Mouse (Mus musculus) cerebellum, adult 9-10 months (tissue): ENCODE data around the gene Poldip3.

ENCODE experiments used
- DNase-seq: peaks from one replicate; pipeline ENCODE4 v3.0.0; 2022

Gene Poldip3

DNA sequence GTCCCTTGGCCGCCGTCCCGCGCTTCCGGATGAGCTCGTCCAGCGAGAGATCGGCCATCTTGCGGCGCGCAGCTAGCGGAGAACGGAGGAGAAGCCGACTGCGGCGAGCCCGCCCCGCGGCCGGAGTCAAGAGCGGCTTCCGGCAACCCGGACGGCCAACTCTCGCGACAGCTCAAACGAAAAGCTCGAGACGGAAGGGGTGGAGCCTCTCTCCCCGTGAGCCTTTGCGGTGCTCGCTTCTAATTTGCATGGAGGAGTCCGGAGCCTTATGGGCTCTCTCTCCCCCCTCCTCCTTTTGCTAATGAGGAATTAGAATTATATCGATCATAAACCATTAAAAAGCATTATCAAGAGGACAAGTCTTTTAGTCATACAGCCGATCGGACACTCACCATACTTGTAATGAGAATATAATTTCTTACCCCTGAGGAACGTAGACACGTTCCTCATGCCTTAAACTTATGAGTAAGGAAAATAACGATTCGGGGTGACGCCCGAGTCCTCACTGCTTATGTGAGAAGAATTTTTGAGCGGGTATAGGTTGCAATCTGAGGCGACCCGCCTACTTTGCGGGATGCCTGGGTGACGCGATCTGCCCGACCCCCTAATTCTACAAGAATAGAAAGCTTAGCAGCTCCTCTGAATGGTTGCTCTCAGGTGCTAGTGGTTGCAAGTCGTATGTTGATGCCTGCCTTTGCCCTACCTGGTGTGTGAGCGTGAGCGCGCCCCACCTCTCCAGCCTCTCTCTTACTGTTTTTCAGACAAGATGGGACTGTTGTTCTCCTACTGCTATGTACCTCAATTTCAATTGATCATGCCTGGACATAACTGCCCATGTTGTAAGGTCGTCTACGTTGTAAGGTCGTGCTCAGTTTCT, at the start of gene Poldip3:
TSS of gene Poldip3 (minus strand) at position 189 of the 877 bp plus-strand sequence.
- peak; percentile 99 for DNase-seq

DNA sequence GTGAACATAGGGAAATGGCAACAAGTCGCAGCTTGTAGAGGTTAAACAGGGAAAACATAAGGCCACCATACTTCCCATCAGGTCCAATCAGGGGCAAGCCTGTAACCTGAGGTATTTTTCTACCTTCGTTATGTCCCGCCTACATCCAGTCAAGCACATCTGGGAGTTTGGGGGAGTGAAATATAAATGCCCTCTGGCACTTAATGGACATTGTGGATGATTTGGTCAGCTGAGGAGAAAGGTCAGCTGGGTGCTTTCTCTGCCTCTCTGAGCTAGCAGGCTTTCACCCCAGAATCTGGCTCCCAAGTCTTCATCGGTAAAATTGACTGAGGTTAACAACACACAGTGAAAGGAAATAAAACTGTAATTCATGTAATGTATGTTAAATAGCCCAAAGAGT, 44.2 kb upstream of the Poldip3 start:
- DNase-seq = no peak

DNA sequence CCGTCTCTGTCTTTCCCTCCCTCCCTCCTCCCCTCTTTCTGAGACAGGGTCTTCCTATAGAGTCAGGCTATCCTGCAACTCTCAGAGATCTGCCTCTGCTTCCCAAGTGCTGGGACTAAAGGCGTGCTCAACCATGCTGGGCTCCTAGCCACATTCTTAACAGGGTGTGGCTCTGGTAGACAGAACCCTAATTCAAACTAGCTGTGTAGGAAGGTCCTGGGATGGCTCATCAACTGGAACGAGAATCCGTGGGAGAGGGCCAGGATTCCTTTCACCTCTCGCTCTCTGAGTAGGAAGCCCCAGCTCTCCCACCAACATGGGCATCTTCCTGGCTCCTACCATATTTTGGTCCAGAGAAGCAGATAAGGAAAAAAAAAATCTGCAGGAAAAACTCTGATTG, 33.2 kb upstream of the Poldip3 start:
- DNase-seq = no peak

DNA sequence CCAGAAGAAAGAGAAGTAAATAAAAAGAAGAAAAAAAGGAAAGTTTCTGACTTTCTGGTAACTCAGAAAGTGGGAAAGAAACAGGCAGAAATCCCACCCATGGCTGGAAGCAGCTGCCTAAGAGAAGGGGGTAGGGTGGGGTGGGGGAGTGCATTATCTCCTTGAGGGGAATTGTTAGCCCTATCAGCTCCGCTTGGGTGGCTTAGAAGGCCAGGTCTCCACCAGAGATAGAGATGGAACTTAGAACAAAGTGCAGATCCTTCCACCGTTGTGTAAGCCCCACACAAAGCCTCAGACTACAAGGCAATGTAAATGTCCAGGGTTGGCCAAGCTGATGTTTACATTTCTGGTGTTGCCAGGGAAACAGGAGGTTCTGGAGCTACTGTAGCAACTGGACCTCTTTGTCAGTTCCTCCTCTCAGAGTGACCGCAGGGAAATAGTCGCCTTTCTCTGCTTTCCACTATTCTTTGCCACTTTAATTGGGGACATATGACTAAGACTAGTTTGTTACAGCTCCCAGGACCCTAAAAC, 32.7 kb upstream of the Poldip3 start:
- DNase-seq = no peak

DNA sequence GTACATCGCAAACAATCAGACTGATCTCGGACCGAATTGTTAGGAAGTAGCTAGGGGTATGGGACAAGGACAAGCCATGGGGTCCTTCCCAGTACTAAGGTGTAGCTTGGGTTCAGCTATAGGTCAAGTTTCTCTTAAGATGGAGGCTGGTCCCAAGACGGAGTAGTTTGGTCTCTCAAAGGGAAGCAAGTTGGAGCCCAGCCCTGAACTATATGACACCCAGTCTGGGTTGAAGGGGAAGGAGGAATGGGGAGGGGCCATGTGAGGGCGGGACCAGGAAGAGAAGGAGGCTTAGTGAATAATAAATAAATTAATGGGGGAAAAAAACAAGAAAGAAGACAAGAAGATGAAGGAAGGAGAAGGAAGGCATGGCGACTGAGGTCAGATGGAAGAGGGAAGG, 30.8 kb upstream of the Poldip3 start:
- no peak for DNase-seq

DNA sequence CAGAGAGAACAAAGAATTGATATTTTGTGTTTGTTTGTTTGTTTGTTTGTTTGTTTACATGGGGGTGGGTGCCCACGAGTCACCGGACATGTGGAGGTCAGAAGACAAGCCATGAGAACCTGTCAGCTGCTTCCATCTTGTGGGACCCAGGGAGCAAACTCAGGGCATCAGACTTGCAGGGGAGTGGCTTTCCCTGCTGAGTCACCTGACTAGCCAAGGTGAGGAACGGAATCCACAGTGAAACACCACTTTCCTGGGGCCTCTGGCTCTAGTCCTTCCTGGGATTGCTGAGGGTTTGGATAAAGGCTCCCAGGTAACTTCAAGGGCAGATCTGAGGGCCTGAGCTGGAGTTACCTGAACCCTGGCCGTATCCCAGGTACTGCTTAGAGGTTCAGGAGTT, 27.5 kb upstream of the Poldip3 start:
- no peak for DNase-seq

DNA sequence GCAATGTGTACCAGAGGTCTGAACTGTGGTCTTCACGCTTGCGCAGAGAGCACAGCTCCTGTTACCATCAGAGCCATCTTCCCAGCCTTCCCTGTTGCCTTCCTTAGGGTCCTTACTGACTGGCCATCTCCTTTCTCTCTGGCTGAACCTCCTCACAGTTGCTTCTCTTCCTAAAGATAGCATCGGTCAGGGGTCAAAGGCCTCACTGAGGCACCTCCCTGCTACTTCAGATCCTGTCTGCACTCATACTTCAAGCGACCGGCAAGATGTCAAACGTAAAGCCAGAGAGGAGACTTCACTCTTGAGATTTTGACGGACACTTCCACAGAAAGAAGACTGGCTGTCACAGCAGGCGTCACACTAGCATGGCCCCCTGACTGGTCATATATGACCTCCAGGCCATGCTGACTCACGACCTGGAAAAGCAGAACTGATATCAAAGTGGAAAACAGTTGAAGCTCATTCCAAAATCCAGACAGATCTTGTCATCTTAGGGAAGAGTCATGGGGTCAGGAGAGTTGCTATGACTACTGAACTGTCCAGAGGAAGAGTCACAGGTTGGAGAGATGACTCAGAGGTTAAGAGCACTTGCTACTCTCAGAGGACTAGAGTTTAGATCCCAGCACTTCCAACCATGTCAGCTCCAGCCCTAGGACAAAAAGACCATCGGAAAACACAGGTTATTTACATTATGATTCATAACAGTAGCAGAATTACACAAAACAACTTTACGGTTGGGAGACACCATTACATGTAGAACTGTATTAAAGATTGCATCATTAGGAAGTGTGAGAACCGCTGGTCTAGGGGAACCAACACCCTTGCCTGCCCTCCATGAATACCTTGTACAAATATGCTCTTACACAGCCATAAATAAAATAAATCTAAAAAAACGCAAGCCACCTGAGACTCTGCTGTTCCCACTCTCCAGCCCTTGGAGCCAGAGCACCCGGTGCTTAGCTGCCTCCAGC, 25.0 kb upstream of the Poldip3 start:
- peak; percentile 25 for DNase-seq

DNA sequence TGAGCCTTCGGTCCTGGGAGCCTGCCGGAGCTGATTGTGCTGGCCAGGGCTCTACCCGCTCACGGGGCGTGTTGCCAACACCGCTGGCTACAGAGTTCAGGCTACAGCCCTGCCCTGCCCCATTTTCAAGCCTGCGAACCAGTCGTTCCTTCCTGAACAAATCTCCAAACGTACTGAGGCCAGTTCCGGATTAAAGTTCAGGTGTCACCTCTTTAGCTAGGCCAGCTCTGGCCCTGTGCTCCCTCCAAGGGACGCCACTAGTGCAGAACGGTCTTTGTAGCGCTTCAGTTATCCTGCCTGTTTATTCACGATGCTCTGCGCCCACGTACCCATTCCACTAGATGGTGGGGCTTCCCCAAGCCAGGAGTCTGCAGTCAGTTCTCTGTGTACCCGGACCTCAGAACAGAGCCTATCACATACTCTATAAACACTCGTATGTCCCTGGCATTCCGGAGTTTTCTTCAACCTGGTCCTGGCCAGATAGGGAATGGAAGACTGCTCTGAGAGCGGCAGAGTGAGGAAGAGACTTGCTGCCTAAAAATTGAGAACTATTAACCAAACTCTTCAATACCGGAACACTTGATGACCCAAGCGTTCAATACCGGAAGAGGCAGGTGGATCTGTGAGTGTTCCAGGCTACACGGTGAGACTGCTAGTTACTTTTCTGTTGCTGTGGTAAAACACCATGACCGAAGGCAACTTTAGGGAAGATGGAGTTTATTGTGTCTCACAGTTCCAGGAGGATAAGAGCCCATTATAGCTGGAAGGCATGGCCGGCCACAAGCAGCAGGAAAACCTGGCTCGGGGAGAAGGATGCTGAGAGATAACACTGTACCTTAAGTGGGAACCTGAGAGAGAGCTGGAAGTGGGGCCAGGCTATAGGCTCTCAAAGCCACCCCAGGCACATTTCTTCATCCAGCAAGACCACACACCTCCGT, 23.6 kb upstream of the Poldip3 start, which contains the start of gene Cyb5r3:
TSS of gene Cyb5r3 (minus strand) at position 101 of the 938 bp plus-strand sequence.
- no peak for DNase-seq

DNA sequence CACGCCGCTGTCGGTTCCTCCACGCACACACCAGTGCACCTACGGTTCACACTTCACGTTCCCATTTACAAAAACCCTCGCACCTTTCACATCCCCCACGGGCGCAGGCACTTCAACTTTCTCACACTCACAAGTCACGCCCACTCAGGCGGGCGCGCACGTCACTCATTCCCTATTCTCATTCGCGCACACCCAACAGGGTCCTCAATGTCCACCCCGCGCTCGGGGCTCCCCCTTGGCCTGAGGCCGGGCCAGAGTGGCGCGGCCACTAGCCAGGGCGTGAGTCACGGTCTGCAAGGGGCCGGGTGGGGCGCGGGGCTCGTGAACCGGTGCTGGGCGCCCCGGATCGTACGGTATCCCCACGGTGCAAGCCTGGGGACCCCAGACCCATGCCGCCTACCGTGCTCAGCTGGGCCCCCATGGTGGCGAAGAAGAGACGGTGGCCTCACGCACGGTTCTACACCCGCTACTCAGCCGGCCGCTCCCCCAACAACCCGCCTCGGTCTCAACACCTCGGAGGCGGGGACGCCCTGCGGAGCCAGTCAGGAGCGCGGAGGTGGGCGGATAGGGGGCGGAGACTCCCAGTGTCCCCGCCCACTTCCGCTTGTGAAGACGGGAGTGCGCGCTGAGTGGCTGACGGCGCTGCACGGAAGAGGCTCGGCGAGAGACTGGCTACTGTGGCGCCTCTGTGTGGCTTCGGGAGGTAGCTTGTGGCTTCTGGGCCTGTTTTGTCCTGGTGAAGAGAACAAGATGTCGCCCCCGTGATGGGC, 22.7 kb upstream of the Poldip3 start:
- DNase-seq = peak; percentile 97

DNA sequence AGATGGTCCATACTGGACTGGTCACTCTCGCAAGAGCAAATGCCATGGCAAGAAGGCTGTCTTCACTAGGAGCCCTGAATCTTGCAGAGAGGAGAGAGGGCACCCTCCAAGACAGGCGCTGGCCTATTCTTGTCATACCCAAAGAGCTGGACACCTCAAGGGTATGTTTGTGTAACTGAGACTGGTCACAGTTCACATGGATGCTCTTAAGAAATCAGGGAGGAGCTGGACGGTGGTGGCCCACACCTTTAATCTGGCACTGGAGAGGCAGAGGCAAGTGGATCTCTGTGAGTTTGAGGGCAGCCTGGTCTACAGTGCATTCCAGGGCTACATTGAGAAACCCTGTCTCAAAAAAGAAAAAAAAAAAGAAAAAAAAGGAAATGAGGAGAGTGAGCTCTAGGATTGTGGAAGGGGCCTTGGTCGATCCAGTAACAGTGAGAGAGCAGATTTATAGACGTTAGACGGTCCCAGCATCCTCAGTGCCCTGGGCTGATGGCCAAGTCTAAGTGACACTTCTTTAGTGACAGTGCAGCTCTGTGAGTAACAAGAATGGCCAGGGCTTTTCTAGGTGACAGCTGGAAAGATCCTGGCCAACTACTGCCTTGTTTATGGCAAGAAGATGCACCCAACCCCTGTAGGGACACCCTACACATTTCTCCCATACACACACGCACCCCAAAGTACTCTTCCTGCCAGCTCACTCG, 21.9 kb upstream of the Poldip3 start:
- peak; percentile 39 for DNase-seq

DNA sequence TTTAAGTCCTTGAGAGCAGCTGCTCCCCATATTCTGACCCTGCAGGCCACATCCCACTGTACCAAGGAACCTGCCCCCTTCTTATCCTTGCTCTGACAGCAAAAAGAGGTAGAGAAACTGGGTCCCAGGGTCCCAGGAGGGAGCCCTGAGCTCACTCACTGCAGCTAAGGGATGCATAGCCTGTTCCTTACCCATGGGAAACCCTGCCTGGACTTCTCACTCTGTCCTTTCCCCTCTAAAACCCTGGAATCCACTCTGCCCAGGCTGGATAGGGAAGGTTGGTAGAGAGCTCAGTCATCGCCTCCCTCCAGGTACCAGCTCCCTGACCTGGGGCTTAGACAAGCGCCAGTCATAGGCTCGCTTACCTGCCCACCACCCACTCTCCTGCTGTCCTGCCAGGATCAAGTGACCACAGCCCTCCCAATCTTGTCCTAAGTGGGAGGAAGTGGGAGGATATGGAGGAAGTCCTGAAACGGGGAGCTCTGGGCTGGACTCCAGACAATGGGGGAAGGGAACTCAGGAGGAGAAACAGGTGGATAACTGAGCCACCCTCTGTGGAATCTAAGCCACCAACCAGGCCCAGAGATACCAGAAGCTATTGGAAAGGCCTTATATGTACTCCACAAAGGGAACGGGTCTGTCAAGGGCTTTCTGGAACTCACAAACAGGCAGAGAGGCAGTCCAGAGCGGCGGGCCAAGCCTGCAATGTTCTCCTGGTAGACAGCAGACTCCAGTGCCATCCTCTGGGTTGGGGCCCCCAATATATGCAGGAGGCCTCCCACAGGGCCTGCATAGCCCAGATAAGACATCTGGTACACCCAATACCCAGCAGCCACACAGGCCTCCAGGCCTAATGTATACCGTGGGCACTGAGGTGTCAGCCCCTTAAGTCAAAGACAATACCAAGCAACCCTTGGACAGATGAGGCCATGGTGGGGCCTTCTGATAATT, 20.9 kb upstream of the Poldip3 start:
- DNase-seq = peak; percentile 70

DNA sequence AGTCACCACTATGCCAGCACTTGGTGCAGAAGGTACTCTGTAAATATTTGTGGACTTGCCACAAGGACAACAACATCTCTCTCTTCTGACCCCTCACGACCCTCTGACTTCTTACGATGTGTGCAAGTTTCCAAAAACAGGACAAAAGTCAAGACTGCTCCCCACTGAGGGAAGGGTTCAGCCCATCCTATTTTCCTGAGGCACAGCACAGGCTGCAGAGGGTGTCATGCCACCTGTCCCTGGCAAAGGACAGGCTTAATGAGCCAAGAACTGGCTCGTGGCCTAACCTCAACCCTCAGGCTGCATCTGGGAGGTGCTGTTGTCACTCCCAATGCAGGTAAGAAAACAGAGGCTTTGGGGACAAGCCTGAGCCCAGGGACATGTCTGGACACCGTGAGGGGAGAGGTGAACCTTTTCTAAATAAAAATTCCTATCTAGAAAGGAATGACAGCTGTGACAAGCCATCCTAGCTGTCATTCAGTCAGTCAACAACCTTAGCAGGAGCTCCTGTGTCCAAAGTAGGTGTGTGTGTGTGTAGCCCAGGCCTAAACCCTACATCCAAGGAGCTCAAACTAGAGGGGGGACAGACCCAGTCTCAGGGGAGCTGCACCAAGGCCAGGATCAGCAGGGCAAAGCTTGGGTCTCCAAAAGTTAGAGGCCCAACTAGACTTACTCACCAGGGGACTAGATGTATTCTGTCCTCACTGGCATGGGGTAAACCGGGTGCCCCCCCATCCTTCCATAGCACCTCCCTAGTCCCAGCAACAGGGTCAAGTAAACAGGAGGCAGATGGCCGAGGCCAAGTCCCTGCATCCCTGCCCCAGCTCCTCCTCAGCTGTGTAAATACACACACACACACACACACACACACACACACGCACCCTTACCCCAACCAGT, 19.9 kb upstream of the Poldip3 start:
- peak; percentile 88 for DNase-seq

DNA sequence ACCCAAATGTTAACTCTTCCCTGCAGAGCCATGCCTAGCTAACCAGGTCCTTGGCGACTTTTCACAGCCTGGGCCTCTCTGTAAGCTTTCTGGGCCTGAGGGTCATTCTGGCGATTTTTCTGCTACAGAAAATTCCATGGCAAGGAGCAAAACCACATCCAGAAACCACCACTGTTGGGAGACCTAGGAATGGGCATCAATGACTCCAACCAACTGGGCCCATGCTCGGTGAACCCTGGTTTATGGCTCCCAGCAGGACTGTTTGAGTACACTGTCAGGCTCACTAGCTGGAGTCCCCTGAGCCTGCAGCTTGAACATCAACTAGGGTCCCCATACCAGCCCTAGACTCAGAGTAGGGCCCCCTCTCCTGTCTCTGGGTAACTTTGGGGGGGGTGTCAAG, 19.1 kb upstream of the Poldip3 start:
- DNase-seq = no peak

DNA sequence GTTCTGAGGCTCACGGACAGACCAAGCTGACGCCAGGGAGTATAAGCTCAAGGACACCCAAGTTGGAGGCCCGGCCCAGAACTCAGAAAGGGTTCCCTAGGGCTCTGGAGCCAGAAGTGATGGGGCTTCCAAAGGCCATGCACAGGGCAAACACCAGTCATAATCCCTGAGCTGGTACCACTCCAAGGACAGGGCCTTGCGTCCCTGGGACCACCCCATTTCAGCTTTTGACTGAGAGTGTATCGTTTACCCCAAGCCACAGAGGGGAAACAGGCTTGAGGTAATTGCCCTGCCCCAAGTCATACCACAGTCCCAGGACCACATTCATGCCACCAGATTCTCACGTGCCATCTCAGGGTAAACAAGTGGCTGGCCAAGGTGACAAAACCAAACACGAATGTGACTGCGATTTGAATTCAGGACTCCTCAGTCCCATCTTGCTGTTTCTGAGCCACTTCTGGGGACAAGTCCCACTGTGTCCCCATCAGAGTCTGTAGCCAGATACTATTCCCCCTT, 18.4 kb upstream of the Poldip3 start:
- peak; percentile 34 for DNase-seq

DNA sequence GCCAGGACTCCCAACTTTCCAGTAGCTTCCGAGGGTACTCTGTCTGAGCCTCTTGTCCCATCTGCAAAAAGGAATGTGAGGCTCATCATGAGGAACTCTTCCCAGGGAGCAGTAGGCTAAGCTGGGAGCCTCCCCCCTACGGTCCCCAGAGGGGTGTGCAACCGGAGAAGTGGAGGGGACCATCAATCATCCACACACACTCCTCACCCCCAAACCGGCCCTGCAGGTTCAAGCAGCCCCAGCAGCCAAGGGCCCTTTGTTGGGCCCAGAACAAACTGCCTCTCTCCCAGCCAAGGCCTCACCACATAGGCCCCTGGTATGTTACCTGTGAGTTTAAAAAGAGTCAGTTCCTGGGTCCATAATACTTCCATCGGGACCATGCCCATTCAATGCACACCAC, 17.9 kb upstream of the Poldip3 start:
- no peak for DNase-seq

DNA sequence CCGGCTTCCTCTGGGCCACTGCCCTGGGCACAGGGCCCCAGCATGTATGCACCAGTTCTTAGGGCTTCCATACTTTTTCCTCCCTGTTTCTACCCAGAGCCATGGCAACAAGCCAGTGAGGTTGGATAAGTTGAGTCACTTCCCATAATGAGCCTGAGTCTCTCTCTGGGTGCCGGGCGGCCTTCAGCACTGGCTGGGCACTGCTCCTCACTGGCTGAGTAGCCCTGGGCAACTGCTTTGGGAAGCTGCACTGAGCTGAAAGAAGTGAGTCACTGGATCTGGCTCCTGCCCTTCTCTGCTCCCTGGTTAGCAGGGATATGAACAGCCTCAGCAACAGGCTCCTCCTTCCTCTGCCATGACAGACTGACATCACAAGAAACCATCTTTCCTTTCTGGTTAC, 17.5 kb upstream of the Poldip3 start:
- DNase-seq = peak; percentile 51

DNA sequence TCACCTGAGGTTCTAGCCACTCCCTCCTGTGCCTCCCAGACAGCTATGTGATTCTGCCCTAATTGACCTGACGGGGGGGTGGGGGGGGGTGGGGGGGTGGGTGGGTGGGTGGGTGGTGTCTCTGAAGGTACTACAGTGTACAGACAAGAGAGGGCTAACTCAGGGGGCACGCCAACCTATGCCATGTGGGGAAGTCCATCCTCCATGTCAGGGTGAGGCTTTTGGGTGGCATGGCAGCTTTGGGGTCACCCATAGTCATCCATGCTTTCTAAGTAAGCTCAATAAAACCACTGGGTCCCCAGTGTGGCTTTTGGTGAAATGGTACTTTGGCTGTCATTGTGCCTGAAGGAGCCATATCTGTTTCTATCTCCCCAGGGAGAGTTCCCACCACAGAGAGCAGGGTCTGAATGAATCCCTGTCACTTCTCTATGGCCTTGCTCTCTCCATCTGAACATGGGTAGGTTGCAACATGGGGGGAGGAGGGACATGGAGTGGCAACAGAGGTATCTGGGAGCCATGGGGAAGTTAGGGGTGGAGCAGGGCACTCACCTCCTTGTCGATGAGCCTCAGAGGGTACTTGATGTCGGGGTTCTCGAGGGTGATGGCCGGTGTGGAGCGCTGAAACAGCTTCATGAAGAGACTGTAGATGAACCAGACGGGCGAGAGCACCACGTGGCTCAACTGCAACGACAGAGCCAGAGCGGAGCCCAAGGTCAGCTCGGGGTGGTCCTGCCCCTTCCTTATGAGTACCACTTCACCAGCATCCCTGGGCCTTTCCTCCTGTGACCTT, 16.5 kb upstream of the Poldip3 start:
- peak; percentile 18 for DNase-seq
